Mouse (Mus musculus): ENCODE data around the gene Cx3cl1. TPM values are rescaled to one million over a fixed set of nuclear protein-coding genes. Genes with fewer than 3 reads are reported as not detected.

The Cx3cl1 gene
- polyA plus RNA-seq, 1 experiment from 2014 or later, result 9.4 TPM

DNA sequence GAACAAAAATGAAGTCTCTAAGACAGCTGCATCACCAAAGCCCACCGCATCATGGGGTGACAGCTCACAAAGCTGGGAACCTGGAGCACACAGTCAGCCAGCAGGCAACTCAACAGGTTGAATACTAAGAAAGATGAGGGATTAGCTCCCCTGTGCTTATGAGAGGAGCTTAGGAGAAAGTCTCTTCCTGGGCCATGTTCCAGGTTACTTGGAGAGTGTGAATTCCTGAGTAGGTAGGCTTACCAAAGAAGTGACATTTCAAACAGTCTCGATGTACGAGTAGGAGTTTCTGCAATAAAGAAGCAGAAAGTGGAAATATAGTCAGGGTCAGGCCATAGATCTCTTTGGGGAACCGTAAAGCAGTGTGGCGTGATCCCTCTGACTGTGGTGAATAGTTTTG lies 27.3 kb upstream of the Cx3cl1 start:
- H3K9ac ChIP-seq (ENCODE audit: low read length), result no peak overlapping the region
- 90% methylated on average over 5 of the region's 5 CpGs for WGBS
- no peaks in the 10 kb centered on the region for H3K27me3 ChIP-seq (ENCODE audit: control insufficient read depth, insufficient read depth, low read length)
- no peaks in the 10 kb centered on the region for H3K9me3 ChIP-seq (ENCODE audit: control insufficient read depth, low read length)
- no peak for ATAC-seq (ENCODE audit: low FRiP score)
- peak; percentile 1 for DNase-seq (ENCODE audit: low spot score, missing footprints)
- H3K4me2 ChIP-seq, result no peak overlapping the region
- no peak overlapping the region for H3K27ac ChIP-seq (ENCODE audit: low read depth, low read length)
- H3K36me3 ChIP-seq (ENCODE audit: control insufficient read depth, insufficient read depth, low read length), result no peaks in the 10 kb centered on the region
- no peaks in the 10 kb centered on the region for H3K4me1 ChIP-seq (ENCODE audit: control insufficient read depth, insufficient read depth, low read length)
- no peak overlapping the region for H3K4me3 ChIP-seq (ENCODE audit: low read depth, low read length)

DNA sequence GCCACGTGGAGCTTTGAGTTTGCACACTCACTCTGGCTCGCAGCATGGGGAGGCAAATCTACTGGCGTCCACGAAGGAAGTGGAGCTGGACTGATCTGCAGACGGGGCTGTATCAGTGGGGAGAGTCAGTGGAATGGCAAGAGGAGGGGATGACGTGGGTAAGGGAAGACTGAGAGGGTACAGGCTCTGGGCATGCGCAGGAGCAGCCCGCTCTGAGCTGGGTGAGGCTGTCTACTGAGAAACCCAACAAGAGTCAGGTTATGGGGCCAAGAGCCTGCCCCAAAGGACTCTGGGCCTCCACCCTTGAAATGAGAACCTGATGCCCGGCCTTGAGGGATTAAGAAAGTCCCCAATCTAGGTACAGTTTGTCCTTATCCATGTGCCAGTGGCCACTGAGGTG lies 26.8 kb upstream of the Cx3cl1 start:
- H3K4me3 ChIP-seq (ENCODE audit: low read depth, low read length), result no peak overlapping the region
- peak; percentile 41 for DNase-seq (ENCODE audit: low spot score, missing footprints)
- H3K4me2 ChIP-seq, result no peak overlapping the region
- 83% methylated on average over 9 of the region's 9 CpGs for WGBS
- H3K9ac ChIP-seq (ENCODE audit: low read length), result no peak overlapping the region
- H3K4me1 ChIP-seq (ENCODE audit: control insufficient read depth, insufficient read depth, low read length), result no peaks in the 10 kb centered on the region
- no peak overlapping the region for H3K27ac ChIP-seq (ENCODE audit: low read depth, low read length)
- no peaks in the 10 kb centered on the region for H3K9me3 ChIP-seq (ENCODE audit: control insufficient read depth, low read length)
- H3K36me3 ChIP-seq (ENCODE audit: control insufficient read depth, insufficient read depth, low read length), result no peaks in the 10 kb centered on the region
- no peaks in the 10 kb centered on the region for H3K27me3 ChIP-seq (ENCODE audit: control insufficient read depth, insufficient read depth, low read length)
- ATAC-seq (ENCODE audit: low FRiP score), result no peak

DNA sequence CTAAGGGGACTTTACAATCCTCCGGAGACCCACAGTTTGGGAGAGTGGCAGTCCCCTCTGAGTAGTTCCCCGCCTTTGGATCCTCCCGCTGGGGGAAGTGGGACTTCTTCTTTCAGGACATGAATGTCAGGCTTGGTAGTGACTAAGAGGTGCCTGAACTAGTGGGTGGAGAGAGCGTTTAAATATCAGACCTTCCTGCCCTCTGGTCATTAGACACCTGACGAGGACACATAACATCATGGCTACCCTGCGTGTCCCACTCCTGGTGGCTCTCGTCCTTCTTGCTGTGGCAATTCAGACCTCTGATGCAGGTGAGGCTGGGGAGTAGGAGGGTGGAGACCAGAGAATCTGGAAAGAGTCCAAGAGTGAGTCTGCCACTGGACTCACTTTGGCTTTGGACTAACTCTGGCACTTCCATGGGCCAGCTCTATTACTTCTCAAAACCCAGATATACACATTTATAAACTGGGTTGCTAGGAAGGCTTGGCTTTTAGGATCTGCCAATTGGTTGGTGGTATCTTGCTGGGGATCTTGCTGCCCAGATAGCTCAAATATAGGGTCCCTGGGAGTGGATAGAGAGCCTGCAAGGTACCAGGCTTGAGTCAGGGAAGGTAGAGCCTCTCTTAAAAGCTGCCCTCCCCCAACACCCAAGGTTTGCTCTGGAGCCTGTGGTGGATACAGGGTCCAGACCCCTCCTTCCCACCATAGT lies 26.2 kb upstream of the Cx3cl1 start, which contains the start of gene Ccl22:
TSS of gene Ccl22 (plus strand) at position 115 of the 709 bp plus-strand sequence.
- H3K27me3 ChIP-seq (ENCODE audit: control insufficient read depth, insufficient read depth, low read length), result no peaks in the 10 kb centered on the region
- WGBS, result 89% methylated on average over 7 of the region's 7 CpGs

DNA sequence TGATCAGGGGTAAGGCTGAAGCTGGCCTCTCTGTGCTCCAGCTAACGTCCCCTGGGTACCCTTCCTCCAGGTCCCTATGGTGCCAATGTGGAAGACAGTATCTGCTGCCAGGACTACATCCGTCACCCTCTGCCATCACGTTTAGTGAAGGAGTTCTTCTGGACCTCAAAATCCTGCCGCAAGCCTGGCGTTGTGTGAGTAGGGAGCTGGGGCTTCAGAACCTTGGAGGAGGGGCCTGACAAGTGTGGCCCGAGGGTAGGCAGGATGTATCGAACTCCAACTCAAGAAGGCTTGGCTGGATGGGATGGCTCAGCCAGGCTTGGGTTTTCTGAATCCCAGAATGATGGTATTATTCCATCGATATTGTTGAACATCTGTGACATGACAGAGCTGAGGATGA lies 25.0 kb upstream of the Cx3cl1 start:
- Histone ChIP-seq H3K9ac (ENCODE audit: low read length) (no peak overlapping the region), H3K4me3 (ENCODE audit: low read depth, low read length) (no peak overlapping the region), H3K27ac (ENCODE audit: low read depth, low read length) (no peak overlapping the region), H3K27me3 (ENCODE audit: control insufficient read depth, insufficient read depth, low read length) (no peaks in the 10 kb centered on the region), H3K9me3 (ENCODE audit: control insufficient read depth, low read length) (no peaks in the 10 kb centered on the region), H3K36me3 (ENCODE audit: control insufficient read depth, insufficient read depth, low read length) (no peaks in the 10 kb centered on the region), H3K4me1 (ENCODE audit: control insufficient read depth, insufficient read depth, low read length) (no peaks in the 10 kb centered on the region), H3K4me2 (no peak overlapping the region)
- ATAC-seq (ENCODE audit: low FRiP score) (no peak), DNase-seq (ENCODE audit: low spot score, missing footprints) (peak; percentile 17)
- WGBS, result 82% methylated on average over 8 of the region's 8 CpGs

More for the DNA sequence above, 26.2 kb upstream of the Cx3cl1 start, which contains the start of gene Ccl22:
- ATAC-seq (ENCODE audit: low FRiP score) (no peak), DNase-seq (ENCODE audit: low spot score, missing footprints) (no peak)
- H3K36me3 ChIP-seq (ENCODE audit: control insufficient read depth, insufficient read depth, low read length), result no peaks in the 10 kb centered on the region
- H3K27ac ChIP-seq (ENCODE audit: low read depth, low read length), result no peak within 1 kb of the TSS
- H3K9me3 ChIP-seq (ENCODE audit: control insufficient read depth, low read length), result no peaks in the 10 kb centered on the region
- H3K4me2 ChIP-seq, result no peak within 1 kb of the TSS
- H3K4me1 ChIP-seq (ENCODE audit: control insufficient read depth, insufficient read depth, low read length), result no peaks in the 10 kb centered on the region
- H3K9ac ChIP-seq (ENCODE audit: low read length), result no peak within 1 kb of the TSS
- H3K4me3 ChIP-seq (ENCODE audit: low read depth, low read length), result no peak within 1 kb of the TSS

DNA sequence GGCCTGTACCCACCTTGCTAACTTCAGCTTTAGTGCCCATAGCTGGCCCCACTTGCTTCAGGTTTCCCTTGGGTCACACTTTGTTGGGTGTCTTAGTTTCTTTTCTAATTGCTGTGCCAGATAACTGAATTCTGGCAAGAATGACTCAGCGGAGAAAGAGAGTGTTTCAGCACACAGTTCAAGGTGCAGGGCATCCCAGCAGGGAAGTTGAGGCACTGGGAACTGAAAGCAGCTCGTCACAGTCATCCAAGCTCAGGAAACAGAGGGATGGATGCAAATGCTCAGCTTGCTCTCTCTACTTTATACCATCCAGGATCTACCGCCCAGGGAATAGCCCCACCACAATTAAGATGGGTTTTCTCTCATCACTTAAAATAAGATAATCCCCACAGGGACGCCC lies 23.4 kb upstream of the Cx3cl1 start:
- Histone ChIP-seq H3K4me1 (ENCODE audit: control insufficient read depth, insufficient read depth, low read length) (no peaks in the 10 kb centered on the region), H3K27me3 (ENCODE audit: control insufficient read depth, insufficient read depth, low read length) (no peaks in the 10 kb centered on the region), H3K27ac (ENCODE audit: low read depth, low read length) (no peak overlapping the region), H3K4me2 (no peak overlapping the region), H3K36me3 (ENCODE audit: control insufficient read depth, insufficient read depth, low read length) (no peaks in the 10 kb centered on the region), H3K4me3 (ENCODE audit: low read depth, low read length) (no peak overlapping the region), H3K9me3 (ENCODE audit: control insufficient read depth, low read length) (no peaks in the 10 kb centered on the region), H3K9ac (ENCODE audit: low read length) (no peak overlapping the region)
- ATAC-seq (ENCODE audit: low FRiP score) (no peak), DNase-seq (ENCODE audit: low spot score, missing footprints) (no peak)
- WGBS, result 62% methylated on average over 4 of the region's 4 CpGs

DNA sequence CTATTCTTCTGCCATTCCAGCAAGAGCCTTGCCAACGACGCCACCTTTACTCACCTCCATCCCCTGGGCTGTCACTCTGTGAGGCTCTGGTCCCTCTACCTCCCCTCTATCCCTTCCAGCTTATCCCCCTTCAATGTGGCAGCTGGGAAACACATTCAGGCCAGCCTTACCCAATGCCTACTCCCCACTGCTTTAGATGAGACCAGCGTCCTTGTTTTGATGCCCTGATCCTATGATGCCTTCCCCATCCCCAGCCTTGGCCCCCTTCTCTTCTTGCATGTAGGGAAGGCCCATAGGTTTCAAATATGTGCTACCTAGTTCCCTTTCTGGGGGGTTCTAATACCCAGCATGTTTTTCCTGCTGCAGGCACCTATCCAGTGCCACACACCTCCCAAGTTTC lies 21.9 kb upstream of the Cx3cl1 start:
- DNase-seq (ENCODE audit: low spot score, missing footprints) (peak; percentile 64), ATAC-seq (ENCODE audit: low FRiP score) (no peak)
- Histone ChIP-seq H3K27ac (ENCODE audit: low read depth, low read length) (no peak overlapping the region), H3K9me3 (ENCODE audit: control insufficient read depth, low read length) (no peaks in the 10 kb centered on the region), H3K4me3 (ENCODE audit: low read depth, low read length) (no peak overlapping the region), H3K27me3 (ENCODE audit: control insufficient read depth, insufficient read depth, low read length) (no peaks in the 10 kb centered on the region), H3K4me1 (ENCODE audit: control insufficient read depth, insufficient read depth, low read length) (no peaks in the 10 kb centered on the region), H3K36me3 (ENCODE audit: control insufficient read depth, insufficient read depth, low read length) (no peaks in the 10 kb centered on the region), H3K4me2 (no peak overlapping the region), H3K9ac (ENCODE audit: low read length) (no peak overlapping the region)
- 82% methylated on average over 3 of the region's 3 CpGs for WGBS

DNA sequence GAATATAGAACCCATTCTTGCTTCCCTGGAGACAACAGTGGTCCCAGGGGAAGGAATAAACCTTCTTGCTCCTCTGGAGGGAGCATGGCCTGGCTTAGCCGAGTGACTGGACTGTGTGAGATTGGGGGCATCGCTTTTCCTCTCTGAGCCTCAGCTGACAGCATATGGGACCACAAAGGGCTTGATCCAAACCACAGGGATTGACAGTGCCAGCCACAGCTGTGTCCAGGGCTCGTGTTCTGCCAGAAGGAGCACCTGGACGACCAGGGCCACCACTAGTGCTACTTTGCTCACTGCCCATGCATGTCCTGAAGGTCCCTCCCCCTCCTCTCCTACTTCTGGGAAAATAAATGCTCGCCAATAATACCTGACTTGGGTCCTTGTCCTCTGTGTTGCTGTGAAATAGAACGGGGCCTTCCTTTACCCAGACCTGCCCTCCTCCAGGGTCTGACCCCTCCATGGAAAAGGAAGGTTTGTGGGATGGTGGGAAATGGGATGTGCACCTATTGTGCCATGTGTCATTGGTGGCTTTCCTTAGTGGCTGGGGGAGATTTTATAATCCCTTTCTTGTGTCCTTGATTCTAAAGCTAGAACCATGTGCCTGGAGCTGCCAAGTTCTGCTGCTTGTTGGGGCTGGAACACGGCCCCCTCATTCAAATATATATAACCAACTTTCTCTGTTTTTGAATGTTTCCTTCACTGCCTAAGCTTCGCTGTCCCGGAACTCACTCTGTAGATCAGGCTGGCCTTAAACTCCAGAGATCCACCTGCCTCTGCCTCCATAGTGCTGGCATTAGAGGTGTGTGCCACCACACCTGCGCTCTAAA lies 20.6 kb upstream of the Cx3cl1 start:
- 84% methylated on average over 10 of the region's 10 CpGs for WGBS

GRCm38 (mm10) chr8:94754006-94754405 lies 17.8 kb upstream of the Cx3cl1 start:
- Histone ChIP-seq H3K4me2 (no peak overlapping the region), H3K27ac (ENCODE audit: low read depth, low read length) (no peak overlapping the region), H3K27me3 (ENCODE audit: control insufficient read depth, insufficient read depth, low read length) (no peaks in the 10 kb centered on the region), H3K4me3 (ENCODE audit: low read depth, low read length) (no peak overlapping the region), H3K9me3 (ENCODE audit: control insufficient read depth, low read length) (no peaks in the 10 kb centered on the region), H3K4me1 (ENCODE audit: control insufficient read depth, insufficient read depth, low read length) (no peaks in the 10 kb centered on the region), H3K9ac (ENCODE audit: low read length) (no peak overlapping the region), H3K36me3 (ENCODE audit: control insufficient read depth, insufficient read depth, low read length) (no peaks in the 10 kb centered on the region)
- 91% methylated on average over 2 of the region's 2 CpGs for WGBS
- ATAC-seq (ENCODE audit: low FRiP score), result no peak
- DNase-seq (ENCODE audit: low spot score, missing footprints), result peak; percentile 72

More for the DNA sequence above, 20.6 kb upstream of the Cx3cl1 start:
- no peak overlapping the region for H3K4me2 ChIP-seq
- ATAC-seq (ENCODE audit: low FRiP score) (no peak), DNase-seq (ENCODE audit: low spot score, missing footprints) (peak; percentile 33)
- H3K27me3 ChIP-seq (ENCODE audit: control insufficient read depth, insufficient read depth, low read length), result no peaks in the 10 kb centered on the region
- H3K4me1 ChIP-seq (ENCODE audit: control insufficient read depth, insufficient read depth, low read length), result no peaks in the 10 kb centered on the region
- H3K9ac ChIP-seq (ENCODE audit: low read length), result no peak overlapping the region
- no peak overlapping the region for H3K4me3 ChIP-seq (ENCODE audit: low read depth, low read length)
- no peaks in the 10 kb centered on the region for H3K9me3 ChIP-seq (ENCODE audit: control insufficient read depth, low read length)
- no peaks in the 10 kb centered on the region for H3K36me3 ChIP-seq (ENCODE audit: control insufficient read depth, insufficient read depth, low read length)
- H3K27ac ChIP-seq (ENCODE audit: low read depth, low read length), result no peak overlapping the region

DNA sequence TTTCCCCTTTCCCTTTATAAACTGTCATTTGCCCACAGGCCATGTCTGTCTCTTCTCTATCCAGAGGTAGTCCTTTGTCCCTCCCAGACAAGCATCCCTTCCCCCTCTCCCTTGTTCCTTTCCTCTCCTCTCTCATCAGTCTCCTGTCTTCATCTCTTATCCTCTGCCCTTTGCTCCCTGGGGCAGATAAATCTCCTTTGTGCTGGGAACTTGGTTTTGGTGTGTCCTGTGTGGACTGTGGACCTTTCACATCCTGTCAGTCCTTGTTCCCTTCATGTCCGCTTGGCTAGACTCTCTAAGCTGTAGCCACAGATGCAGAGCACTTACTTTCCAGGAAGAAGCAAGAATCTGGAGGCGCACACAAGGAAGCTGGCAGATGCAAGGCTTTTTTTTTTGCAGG lies 17.3 kb upstream of the Cx3cl1 start:
- Histone ChIP-seq H3K36me3 (ENCODE audit: control insufficient read depth, insufficient read depth, low read length) (no peaks in the 10 kb centered on the region), H3K4me2 (no peak overlapping the region), H3K27me3 (ENCODE audit: control insufficient read depth, insufficient read depth, low read length) (no peaks in the 10 kb centered on the region), H3K9me3 (ENCODE audit: control insufficient read depth, low read length) (no peaks in the 10 kb centered on the region), H3K4me1 (ENCODE audit: control insufficient read depth, insufficient read depth, low read length) (no peaks in the 10 kb centered on the region), H3K4me3 (ENCODE audit: low read depth, low read length) (no peak overlapping the region), H3K27ac (ENCODE audit: low read depth, low read length) (no peak overlapping the region), H3K9ac (ENCODE audit: low read length) (no peak overlapping the region)
- DNase-seq (ENCODE audit: low spot score, missing footprints) (no peak), ATAC-seq (ENCODE audit: low FRiP score) (no peak)
- 55% methylated on average over 2 of the region's 2 CpGs for WGBS
